Mouse (Mus musculus): ENCODE measurements around the gene Btbd11.

DNA sequence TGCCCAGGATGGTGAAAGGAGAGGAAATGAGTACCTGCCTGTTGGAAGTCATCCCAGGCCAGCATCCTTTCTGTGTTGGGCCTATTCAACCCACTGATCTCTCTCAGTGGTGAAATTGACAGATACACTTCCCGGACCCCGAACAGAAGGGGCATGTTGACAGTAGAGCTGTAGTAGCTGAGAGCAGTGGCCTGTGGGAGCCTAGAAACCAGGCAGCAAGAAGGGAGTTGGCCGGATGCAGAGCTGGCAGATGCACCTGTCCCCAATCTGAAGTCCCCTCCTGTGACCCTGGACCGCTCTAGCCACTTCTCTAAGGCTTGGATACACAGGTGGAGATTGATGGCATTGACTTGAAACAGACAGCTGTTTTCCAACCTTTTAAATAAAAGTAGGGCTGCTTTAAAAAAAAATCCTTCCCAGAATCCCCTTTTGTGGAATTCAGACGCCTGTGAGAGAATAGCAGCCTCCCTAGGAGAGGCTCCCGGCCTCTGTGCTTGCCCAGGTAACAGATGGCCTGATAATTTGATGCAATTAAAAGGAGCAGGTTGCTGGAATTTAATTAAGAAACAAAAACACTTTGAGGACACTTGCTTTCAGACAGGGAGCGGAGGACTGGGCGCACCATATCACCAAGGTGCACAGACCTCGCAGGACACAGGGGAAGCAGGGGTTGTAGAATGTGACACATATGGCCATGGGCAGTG lies 89.2 kb downstream of the Btbd11 start:
- TF ChIP-seq CTCF (IDR thresholded peaks at IDR 0.05; ENCODE audit: low read depth, low read length) (no peak), POLR2A (IDR thresholded peaks at IDR 0.05; ENCODE audit: borderline replicate concordance, low read depth, low read length) (no peak)
